Mouse (Mus musculus) neural tube, embryonic 14.5 days (tissue): ENCODE measurements around the gene Pnrc2. TPM values are rescaled to one million over a fixed set of nuclear protein-coding genes. Genes with fewer than 3 reads are reported as not detected.
A peak's percentile ranks its signal among the peaks of the same experiment; 100 is the strongest.

Experiments used
- ATAC-seq: fragments of 200-750 bp; cut with Nextera tagmentation; 2 replicates; pipeline ENCODE4 v1.8.0; 2017; ENCODE audit warnings: low read depth, mild to moderate bottlenecking, moderate TSS enrichment, moderate library complexity
- H3K27ac ChIP-seq: fragments of 300-500 bp; sonication (generic); 2 replicates; pipeline ENCODE4 v1.5.1; 2014; ENCODE audit warnings: low read depth, mild to moderate bottlenecking, control low read depth, low read length, moderate library complexity, mixed read lengths
- H3K27me3 ChIP-seq: fragments of 300-500 bp; sonication (generic); 2 replicates; pipeline ENCODE4 v1.6.1; 2014; ENCODE audit warnings: low read length; ENCODE audit not compliant: control insufficient read depth, insufficient read depth
- H3K36me3 ChIP-seq: fragments of 300-500 bp; sonication (generic); 2 replicates; pipeline ENCODE4 v1.6.1; 2014; ENCODE audit warnings: low read length, mixed read lengths; ENCODE audit not compliant: control insufficient read depth, insufficient read depth
- H3K4me1 ChIP-seq: fragments of 300-500 bp; sonication (generic); 2 replicates; pipeline ENCODE4 v1.6.1; 2014; ENCODE audit warnings: low read length; ENCODE audit not compliant: control insufficient read depth, insufficient read depth
- H3K4me2 ChIP-seq: fragments of 300-500 bp; sonication (generic); 2 replicates; pipeline ENCODE4 v1.6.1; 2014; ENCODE audit warnings: mild to moderate bottlenecking, low read depth, low read length, control low read depth
- H3K4me3 ChIP-seq: fragments of 300-500 bp; sonication (generic); 2 replicates; pipeline ENCODE4 v1.5.1; 2014; ENCODE audit warnings: low read depth, low read length, control low read depth, mixed read lengths
- H3K9ac ChIP-seq: fragments of 300-500 bp; sonication (generic); replicated peaks from 2 replicates; pipeline ENCODE4 v1.6.1; 2014; ENCODE audit warnings: low read depth, mild to moderate bottlenecking, control low read depth, low read length, mixed read lengths
- H3K9me3 ChIP-seq: fragments of 300-500 bp; sonication (generic); 2 replicates; pipeline ENCODE4 v1.6.1; 2016; ENCODE audit warnings: low read length; ENCODE audit not compliant: control insufficient read depth
- WGBS: fragments of 180-500 bp; shearing (Covaris S2); extraction: QIAGEN DNeasy Blood & Tissue Kit; methylation state at CpG from one replicate; pipeline ENCODE4 v1.1.7; 2014; 5-methylcytosine and 5-hydroxymethylcytosine counted together
- polyA plus RNA-seq: library from polyadenylated mRNA; unstranded; fragments of >200 nt; fragmentation: Nextera tagmentation; extraction: Ambion mirVana; gene quantifications from 2 replicates; pipeline ENCODE4 v1.2.1, GENCODE M21; 2014

Pnrc2 gene
- polyA plus RNA-seq, result 85.7 and 100 TPM in 2 replicates

GRCm38 (mm10) chr4:135873526-135874202, at the start of gene Pnrc2:
Gene Pnrc2 (minus strand): TSS chr4:135873850.
- peak within 1 kb of the TSS; percentile 77 for H3K4me2 ChIP-seq
- WGBS, result under 1% methylated on average over 51 of the region's 60 CpGs
- H3K4me1 ChIP-seq, result peaks cover 32% of the 10 kb centered on the region
- ATAC-seq, result peak; percentile 96
- H3K4me3 ChIP-seq, result peak within 1 kb of the TSS; percentile 62
- no peaks in the 10 kb centered on the region for H3K9me3 ChIP-seq
- peaks cover 12% of the 10 kb centered on the region for H3K36me3 ChIP-seq
- no peaks in the 10 kb centered on the region for H3K27me3 ChIP-seq
- peak within 1 kb of the TSS; percentile 76 for H3K9ac ChIP-seq
- peak within 1 kb of the TSS; percentile 97 for H3K27ac ChIP-seq

GRCm38 (mm10) chr4:135922190-135922589, 48.5 kb upstream of the Pnrc2 start:
- Histone ChIP-seq H3K9me3 (no peaks in the 10 kb centered on the region), H3K36me3 (no peaks in the 10 kb centered on the region), H3K9ac (no peak overlapping the region), H3K4me1 (peaks cover 6% of the 10 kb centered on the region), H3K4me2 (peak overlapping the region; percentile 60; the same call in 1 of the 2 replicates), H3K27me3 (no peaks in the 10 kb centered on the region), H3K27ac (no peak overlapping the region), H3K4me3 (no peak overlapping the region; the same call in 1 of the 2 replicates)
- ATAC-seq, result no peak
- 91% methylated on average over 1 of the region's 1 CpGs for WGBS

GRCm38 (mm10) chr4:135921257-135922120, 47.8 kb upstream of the Pnrc2 start:
- Histone ChIP-seq H3K27me3 (no peaks in the 10 kb centered on the region), H3K36me3 (no peaks in the 10 kb centered on the region), H3K9ac (peak overlapping the region; percentile 68), H3K4me2 (peak overlapping the region; percentile 60), H3K9me3 (no peaks in the 10 kb centered on the region), H3K27ac (peak overlapping the region; percentile 70), H3K4me3 (peak overlapping the region; percentile 71), H3K4me1 (peaks cover 6% of the 10 kb centered on the region)
- ATAC-seq, result no peak
- WGBS, result 6% methylated on average over 26 of the region's 26 CpGs

GRCm38 (mm10) chr4:135920304-135921241, 46.9 kb upstream of the Pnrc2 start, which contains the start of gene Fuca1:
Gene Fuca1 (plus strand): TSS chr4:135920735.
- Histone ChIP-seq H3K27ac (peak within 1 kb of the TSS; percentile 70), H3K27me3 (no peaks in the 10 kb centered on the region), H3K36me3 (no peaks in the 10 kb centered on the region), H3K9ac (peak within 1 kb of the TSS; percentile 68), H3K4me1 (peaks cover 6% of the 10 kb centered on the region), H3K4me3 (peak within 1 kb of the TSS; percentile 71), H3K4me2 (peak within 1 kb of the TSS; percentile 60), H3K9me3 (no peaks in the 10 kb centered on the region)
- 2% methylated on average over 60 of the region's 60 CpGs for WGBS
- peak; percentile 97 for ATAC-seq

- H3K4me2 ChIP-seq, result no peak overlapping the region
- H3K4me1 ChIP-seq, result peaks cover 6% of the 10 kb centered on the region
- no peak for ATAC-seq
- H3K9me3 ChIP-seq, result no peaks in the 10 kb centered on the region
- no peaks in the 10 kb centered on the region for H3K27me3 ChIP-seq
- H3K9ac ChIP-seq, result no peak overlapping the region
- H3K4me3 ChIP-seq, result no peak overlapping the region
- no peak overlapping the region for H3K27ac ChIP-seq
- 95% methylated on average over 3 of the region's 3 CpGs for WGBS
- H3K36me3 ChIP-seq, result no peaks in the 10 kb centered on the region
Observed at GRCm38 (mm10) chr4:135919280-135919639, 45.6 kb upstream of the Pnrc2 start.

GRCm38 (mm10) chr4:135918635-135919279, 45.1 kb upstream of the Pnrc2 start:
- no peak for ATAC-seq
- no peaks in the 10 kb centered on the region for H3K9me3 ChIP-seq
- H3K4me3 ChIP-seq, result no peak overlapping the region
- H3K36me3 ChIP-seq, result no peaks in the 10 kb centered on the region
- H3K4me2 ChIP-seq, result no peak overlapping the region
- no peak overlapping the region for H3K9ac ChIP-seq
- peaks cover 6% of the 10 kb centered on the region for H3K4me1 ChIP-seq
- H3K27me3 ChIP-seq, result no peaks in the 10 kb centered on the region
- WGBS, result 92% methylated on average over 13 of the region's 13 CpGs
- no peak overlapping the region for H3K27ac ChIP-seq

- H3K4me2 ChIP-seq, result no peak overlapping the region
- H3K9me3 ChIP-seq, result no peaks in the 10 kb centered on the region
- no peaks in the 10 kb centered on the region for H3K4me1 ChIP-seq
- ATAC-seq, result no peak
- H3K9ac ChIP-seq, result no peak overlapping the region
- H3K36me3 ChIP-seq, result no peaks in the 10 kb centered on the region
- no peak overlapping the region for H3K27ac ChIP-seq
- no peak overlapping the region for H3K4me3 ChIP-seq
- WGBS, result 78% methylated on average over 4 of the region's 4 CpGs
- no peaks in the 10 kb centered on the region for H3K27me3 ChIP-seq
Observed at GRCm38 (mm10) chr4:135913433-135913832, 39.8 kb upstream of the Pnrc2 start.

DNA sequence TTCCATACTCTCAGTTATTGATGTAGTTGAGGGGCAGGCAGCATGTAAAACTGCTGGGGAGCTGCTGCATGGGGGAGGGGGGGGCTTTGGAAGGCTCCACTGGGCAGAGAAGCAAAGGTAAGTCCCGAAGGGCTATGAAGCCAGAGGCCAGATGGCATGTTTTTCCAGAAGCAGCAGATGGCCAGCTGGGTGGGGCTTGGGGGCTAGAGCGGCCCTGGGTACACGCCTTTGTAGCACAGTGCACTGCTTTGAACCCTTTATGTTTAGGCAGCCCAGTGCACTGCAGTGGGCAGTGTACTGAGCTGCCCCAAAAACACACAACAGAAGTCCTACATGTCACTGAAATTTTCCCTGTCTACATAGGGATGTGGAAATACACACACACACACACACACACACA, 39.2 kb upstream of the Pnrc2 start:
- H3K4me3 ChIP-seq, result no peak overlapping the region
- no peaks in the 10 kb centered on the region for H3K27me3 ChIP-seq
- no peaks in the 10 kb centered on the region for H3K4me1 ChIP-seq
- 0 out of 2 replicates have a peak, but pooled peaks have one; percentile 51 for ATAC-seq
- whole genome bisulfite sequencing, result 5% methylated on average over 3 of the region's 3 CpGs
- H3K36me3 ChIP-seq, result no peaks in the 10 kb centered on the region
- no peak overlapping the region for H3K4me2 ChIP-seq
- no peak overlapping the region for H3K9ac ChIP-seq
- H3K9me3 ChIP-seq, result no peaks in the 10 kb centered on the region
- peak overlapping the region; percentile 52 for H3K27ac ChIP-seq
